14 mouse cellular contexts compared by ENCODE assay signal in genomic region chr11:56384761-56385160, GRCm38 (mm10).
"Had no signal": no experiment of that assay in that cellular context is flagged by ENCODE, and none has a peak within 500 bp of the region (broad histone marks: within the 10 kb centered on the region; RNA-seq: fewer than 3 reads in every experiment).

No protein-coding gene starts in this region.

- ATAC-seq: midbrain, embryonic 13.5 days had no signal

- DNase-seq: kidney, adult 18-20 months; kidney, adult 9 months; kidney, postnatal 14 days; kidney, postnatal 4 days; liver, embryonic 13.5 days; lung, embryonic 14.5 days; lung, postnatal 10 days; lung, postnatal 36 days; right cerebral cortex, adult 18-20 months; right cerebral cortex, postnatal 14 days; right cerebral cortex, postnatal 4 days; thymus, adult 2 months; thymus, postnatal 25 days had no signal
